Mouse (Mus musculus) cerebellum, adult 9-11 months (tissue): Measurements from ENCODE around the gene Ssbp2.

Experiments
- DNase-seq: peaks from one replicate; pipeline ENCODE4 v3.0.0; 2022

Gene Ssbp2

DNA sequence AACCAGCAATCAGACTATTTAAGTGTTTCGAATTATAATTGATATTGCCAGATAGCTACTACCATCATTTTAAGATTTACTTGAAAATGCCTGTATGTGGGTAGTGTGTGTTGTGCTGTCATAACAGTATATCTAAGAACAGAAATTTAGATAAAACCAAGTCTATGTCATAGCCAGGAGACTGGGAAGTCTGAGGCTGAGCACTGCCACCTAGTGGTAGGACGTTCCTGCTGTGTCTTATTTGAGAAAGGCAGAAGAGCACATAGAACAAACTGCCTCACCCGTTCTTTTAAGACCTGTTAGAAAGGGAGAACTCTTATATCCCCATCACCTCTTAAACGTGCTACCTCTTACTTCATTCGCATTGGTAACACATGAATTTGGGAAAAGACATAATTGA is 176.7 kb downstream of the Ssbp2 start:
- peak; percentile 63 for DNase-seq

DNA sequence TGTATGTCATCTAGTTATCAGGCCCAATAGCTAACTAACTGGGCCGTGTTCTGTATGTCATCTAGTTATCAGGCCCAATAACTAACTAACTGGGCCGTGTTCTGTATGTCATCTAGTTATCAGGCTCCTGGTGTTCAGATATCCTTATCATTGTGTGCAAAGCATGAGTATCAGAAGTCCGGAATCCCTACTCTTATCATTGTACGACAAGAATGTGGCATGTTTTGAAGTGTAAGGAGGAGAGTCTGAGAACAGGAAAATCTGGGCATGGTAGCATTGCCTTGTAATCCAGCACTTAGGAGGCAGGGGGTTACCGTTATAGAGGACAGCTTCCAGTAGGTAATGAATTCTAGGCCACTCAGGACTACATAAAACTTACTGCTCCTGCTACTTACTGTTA is 178.8 kb downstream of the Ssbp2 start:
- DNase-seq, result no peak

DNA sequence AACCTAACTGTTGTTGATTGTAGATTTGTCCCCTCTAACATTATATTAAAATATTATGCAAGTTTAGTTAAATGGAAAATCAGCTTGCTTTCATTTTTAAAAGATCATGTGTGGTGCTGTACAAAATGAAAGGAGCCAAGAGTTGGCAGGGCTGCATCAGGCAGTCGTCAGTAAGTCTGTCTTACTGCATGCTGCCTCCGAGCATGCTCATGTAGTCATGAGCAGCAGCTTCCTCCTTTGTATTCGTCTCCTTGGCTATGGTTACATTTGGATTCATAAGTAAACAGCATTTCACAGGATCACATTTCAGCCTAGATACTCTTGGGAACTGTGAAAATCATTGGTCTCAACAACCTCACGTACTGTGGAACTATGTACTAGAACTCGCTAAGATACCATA is 180.1 kb downstream of the Ssbp2 start:
- no peak for DNase-seq

DNA sequence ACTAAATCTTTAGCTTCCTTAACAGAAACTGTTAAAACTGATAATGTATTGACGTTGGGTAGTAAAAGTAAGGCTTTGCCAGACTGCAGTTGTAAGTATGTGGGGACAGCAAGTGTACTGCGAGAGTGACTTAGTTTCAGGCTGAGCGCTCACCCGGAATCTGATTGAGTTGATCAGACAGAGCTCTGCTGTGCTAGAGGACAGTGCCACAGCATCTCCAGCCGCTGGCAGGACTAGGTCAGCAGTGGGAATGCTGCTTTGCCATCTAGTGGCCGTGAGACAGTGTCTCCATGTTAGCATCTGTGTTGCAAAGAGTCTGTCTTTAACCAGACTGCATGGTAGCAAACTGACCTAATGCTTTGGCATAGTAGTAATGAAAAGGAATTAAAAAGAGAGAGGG is 188.2 kb downstream of the Ssbp2 start:
- peak; percentile 39 for DNase-seq

DNA sequence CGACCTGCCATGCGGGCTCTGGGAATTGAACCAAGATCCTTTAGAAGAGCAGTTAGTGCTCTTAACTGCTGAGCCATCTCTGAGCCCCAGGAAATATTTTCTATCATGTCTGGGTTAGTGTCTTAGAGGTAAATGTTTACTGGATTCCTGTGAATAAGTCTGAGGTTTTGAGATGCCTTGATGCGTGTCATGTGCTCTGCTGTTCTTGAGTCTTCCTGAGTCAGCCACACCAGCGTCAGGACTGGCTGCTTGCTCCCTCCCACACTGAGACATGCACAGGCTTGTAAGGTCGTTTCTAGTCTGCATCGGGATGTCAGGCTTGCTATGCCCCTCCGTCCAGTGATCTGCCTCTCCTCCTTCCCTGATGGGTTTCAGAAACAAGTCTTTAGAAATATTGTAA is 189.8 kb downstream of the Ssbp2 start:
- no peak for DNase-seq

- DNase-seq, result no peak
These were observed 201.1 kb downstream of the Ssbp2 start for GRCm38 (mm10) chr13:91661068-91661795.

GRCm38 (mm10) chr13:91662751-91663150 is 202.7 kb downstream of the Ssbp2 start:
- no peak for DNase-seq

DNA sequence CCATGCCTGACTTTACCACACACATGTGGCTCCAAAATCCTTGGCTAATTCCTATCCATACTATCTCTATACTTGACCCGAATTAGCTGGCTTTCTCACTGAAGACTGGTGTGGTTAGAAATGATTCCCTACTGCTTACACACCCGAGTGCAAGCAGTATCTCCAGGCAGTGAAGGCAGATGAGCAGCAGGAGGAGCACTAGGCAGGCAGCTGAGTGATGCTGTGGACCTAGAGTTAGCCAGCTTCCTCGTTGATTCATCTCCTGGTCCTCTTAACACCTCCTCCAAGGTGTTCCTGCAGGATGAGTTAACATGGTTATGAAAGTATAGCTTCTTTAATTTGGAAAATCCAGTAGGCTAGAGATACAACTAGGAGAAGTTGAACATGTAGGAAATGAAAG is 213.2 kb downstream of the Ssbp2 start:
- no peak for DNase-seq

DNA sequence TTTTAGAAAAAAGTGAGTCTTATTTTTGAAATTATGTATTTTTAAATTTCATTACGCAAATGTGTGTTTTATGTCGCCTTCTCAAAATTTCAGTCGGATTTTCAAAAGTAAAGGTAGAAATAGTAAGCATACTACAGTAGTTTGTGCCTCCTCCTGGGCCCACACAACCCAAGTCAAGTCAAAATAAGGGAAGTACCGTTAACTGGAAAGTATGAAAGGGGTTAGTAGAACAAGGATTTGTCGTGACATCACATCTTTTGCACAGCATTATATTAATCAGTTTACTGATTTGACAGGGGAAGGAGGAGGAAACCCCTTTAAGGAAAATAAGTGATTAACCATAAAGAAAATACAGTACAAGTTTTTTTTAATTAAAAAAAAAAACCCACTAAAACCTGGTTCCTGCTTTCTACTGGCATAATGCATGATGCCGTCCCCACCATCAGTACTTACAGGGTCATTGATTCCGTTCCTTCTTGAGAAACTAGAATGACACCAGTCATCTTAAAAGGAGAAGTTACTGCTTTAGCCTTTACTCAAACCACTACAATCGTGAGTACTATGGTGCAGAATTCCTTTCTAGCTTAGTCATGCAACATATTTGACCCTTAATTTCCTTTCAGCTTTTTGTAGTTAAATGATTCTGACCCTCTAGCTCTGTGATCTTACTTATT is 220.8 kb downstream of the Ssbp2 start:
- DNase-seq, result no peak

DNA sequence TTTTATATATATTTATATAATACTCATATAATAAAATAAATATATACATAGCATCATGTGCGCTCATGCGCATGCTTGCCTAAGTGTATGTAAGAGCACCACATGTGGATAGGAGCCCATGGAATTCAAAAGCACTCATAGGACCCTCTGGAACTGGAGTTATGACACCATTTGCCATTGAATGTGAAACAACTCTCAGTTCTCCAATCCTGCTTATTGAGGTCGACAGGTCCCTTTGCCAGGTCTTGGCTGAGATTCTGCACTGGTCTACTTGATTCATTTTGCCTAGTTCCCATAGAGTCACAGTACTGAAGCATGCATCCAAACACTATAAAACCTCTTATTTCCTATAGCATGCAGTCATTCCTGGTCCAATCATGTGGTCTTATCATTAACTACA is 221.4 kb downstream of the Ssbp2 start:
- DNase-seq, result no peak

DNA sequence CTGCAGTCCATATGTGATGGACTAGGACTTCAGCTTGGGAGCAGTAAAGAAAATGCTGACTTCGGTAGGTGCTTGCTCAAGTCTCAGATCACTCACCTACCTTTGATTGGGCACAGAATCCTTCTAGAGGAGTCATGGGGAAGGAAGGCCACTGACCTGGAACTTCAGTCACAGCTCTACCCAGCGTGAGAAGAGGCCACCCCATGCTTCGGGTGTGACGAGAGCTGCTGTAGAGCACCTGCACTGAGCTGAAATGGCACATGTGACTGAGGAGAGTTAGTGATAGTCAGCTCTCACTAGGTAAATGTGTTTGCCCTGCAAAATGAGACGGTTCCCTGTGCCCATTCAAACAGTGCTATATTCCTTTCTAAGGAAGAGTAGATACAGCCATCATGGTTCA is 230.0 kb downstream of the Ssbp2 start:
- DNase-seq, result no peak

DNA sequence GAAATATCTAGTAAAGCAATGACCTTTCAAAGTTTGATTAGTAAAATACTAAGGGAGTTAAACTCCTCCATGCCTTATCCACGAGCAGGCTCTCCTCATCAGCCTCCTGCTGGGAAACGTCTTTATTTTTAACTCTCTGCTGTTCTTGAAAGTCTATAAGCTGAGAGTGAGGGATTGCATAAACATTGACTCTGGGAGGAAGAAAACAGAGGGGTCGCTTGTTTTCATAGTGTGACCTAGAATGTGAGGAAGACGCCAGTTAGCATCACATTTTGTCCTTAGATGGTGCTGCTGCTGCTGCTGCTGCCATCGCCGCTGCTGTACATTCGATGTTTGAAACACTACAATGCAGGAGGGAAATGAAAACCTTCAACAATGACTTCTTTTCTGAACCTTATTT is 233.5 kb downstream of the Ssbp2 start:
- no peak for DNase-seq

- DNase-seq, result no peak
These were observed 235.3 kb downstream of the Ssbp2 start for GRCm38 (mm10) chr13:91695406-91695805.

- no peak for DNase-seq
These were observed 236.1 kb downstream of the Ssbp2 start for GRCm38 (mm10) chr13:91696109-91696645.

DNA sequence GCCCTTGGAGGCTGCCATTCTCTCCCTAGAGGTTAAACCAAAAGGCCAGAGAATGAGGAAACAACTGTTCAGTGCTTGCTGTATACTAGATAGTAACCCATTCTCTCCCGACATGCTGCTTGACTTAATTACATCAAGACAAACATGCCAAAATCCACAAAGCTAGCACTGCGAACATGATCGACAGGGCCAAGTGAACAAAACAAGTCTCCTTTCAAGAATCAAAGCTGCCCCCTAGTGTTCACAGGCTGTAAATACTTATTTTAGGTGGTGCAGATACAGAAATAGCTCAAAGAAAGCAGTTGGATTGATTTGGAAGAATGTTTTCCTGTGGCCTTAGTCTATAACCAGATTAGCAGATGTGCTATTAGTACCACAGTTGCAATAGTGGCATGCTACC is 236.9 kb downstream of the Ssbp2 start:
- DNase-seq, result peak; percentile 10

DNA sequence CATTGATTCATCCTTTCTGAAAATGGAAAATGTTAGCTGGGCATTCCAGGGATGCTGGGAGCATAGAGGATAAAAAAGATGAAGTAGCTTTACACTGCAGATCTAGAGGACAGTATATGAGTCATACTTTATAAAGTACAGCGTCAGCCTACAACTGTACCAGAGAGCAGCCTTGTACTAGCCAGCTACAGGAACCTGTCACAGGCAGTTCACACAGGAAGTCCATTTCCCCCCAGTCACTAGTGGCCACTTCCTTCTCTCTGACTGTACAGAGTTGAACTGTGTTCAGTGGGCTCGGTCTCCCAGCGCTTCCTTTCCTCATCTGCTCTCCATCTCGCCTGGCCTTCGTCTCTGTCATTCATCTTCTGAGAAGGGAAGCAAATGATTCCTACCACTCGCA is 242.3 kb downstream of the Ssbp2 start:
- no peak for DNase-seq

- no peak for DNase-seq
These were observed 259.4 kb downstream of the Ssbp2 start for GRCm38 (mm10) chr13:91719487-91719886.

DNA sequence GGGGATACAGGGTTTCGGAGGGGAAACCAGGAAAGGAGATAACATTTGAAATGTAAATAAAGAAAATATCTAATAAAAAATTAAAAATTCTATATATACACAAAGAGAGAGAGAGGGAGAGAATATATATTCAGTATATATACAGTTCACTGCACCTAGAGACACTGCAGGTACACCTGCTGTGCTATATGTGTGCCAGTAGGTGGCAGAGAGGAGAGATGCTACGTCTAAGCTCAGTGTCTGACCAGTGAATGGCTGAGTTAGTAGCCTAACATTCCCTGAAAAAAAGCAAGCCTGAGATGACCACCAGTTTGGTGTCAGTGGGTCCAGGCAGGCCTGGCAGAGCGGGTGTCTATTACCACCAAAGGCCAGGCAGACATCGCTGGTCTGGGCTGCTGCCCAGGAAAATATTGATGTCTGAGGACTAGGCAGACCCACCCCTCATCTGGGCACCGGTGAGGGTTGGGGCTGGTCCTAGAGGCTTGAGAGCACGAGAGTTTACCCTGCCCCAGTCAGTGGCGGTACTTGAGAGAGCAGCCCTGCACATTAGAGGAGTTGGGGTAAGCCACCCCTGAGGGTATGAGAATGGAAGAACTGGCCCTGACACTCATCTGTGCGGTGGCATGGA is 263.1 kb downstream of the Ssbp2 start:
- no peak for DNase-seq

DNA sequence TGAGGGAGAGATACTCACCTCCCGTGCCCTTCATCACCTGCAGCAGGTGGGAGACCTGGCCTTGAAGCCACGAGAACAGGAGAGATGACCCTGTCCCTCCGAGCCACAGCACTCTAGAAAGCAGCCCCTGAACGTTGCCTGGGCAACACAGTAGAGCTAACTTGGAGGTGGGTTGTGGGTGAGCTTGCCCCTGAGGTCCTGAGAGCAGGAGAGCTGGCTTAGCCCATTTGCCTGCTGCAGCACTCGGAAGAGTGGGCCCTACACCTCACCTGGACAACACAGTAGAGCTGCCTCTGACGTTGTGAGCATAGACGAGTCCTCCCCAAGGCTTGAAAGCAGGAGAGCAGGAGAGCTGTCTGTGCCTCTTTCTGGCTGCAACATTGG is 263.6 kb downstream of the Ssbp2 start:
- DNase-seq, result no peak

- DNase-seq, result no peak
These were observed 264.1 kb downstream of the Ssbp2 start for GRCm38 (mm10) chr13:91724211-91724610.

- no peak for DNase-seq
These were observed 265.0 kb downstream of the Ssbp2 start for GRCm38 (mm10) chr13:91725130-91725529.

GRCm38 (mm10) chr13:91727899-91728298 is 267.8 kb downstream of the Ssbp2 start:
- DNase-seq, result no peak

DNA sequence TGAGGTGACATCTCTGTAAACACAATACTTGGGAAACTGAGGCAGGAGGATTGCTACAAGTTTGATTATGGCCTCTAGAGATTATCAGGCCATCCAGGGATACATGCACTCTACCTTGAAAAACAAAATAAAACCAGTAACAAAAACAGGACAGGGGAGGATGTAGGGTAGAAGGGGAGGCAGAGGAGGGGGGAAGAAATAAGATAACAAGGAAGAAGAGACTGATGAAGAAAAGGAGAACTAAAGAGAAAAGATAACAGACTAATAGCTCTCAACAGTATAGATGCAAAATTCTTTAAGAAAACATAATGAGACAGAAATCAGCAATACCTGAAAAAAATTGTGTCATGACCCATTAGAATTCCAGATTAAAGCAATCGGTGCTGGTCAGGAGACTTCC is 277.1 kb downstream of the Ssbp2 start:
- DNase-seq, result no peak

- DNase-seq, result no peak
These were observed 280.8 kb downstream of the Ssbp2 start for GRCm38 (mm10) chr13:91740851-91741250.
